Mouse (Mus musculus): ENCODE measurements around the gene Tmem201.
"Not testable (repeated sequence)": the region's sequence is repeated elsewhere in the genome, so short reads cannot be mapped to it uniquely, and the experiment has no call there.

The Tmem201 gene

GRCm38 (mm10) chr4:149737383-149738324 is at the start of gene Tmem201:
Tmem201 (minus strand) TSS chr4:149738044.
- DNase-seq (ENCODE audit: extremely low read depth, low read depth, low spot score): no peak

- DNase-seq (ENCODE audit: extremely low read depth, low read depth, low spot score): no peak
Measured at GRCm38 (mm10) chr4:149784901-149785300, 47.1 kb upstream of the Tmem201 start.

- no peak for DNase-seq (ENCODE audit: extremely low read depth, low read depth, low spot score)
Measured at GRCm38 (mm10) chr4:149784371-149784770, 46.5 kb upstream of the Tmem201 start.

GRCm38 (mm10) chr4:149782975-149783374 is 45.1 kb upstream of the Tmem201 start:
- DNase-seq (ENCODE audit: extremely low read depth, low read depth, low spot score): no peak

GRCm38 (mm10) chr4:149780565-149781356 is 42.9 kb upstream of the Tmem201 start:
- DNase-seq (ENCODE audit: extremely low read depth, low read depth, low spot score): peak; percentile 94

- DNase-seq (ENCODE audit: extremely low read depth, low read depth, low spot score): no peak
Measured at GRCm38 (mm10) chr4:149779966-149780365, 42.1 kb upstream of the Tmem201 start.

- DNase-seq (ENCODE audit: extremely low read depth, low read depth, low spot score): no peak
Measured at GRCm38 (mm10) chr4:149777126-149777525, 39.3 kb upstream of the Tmem201 start.

GRCm38 (mm10) chr4:149775760-149776362 is 38.0 kb upstream of the Tmem201 start:
- DNase-seq (ENCODE audit: extremely low read depth, low read depth, low spot score): peak; percentile 68

GRCm38 (mm10) chr4:149775330-149775729 is 37.5 kb upstream of the Tmem201 start:
- no peak for DNase-seq (ENCODE audit: extremely low read depth, low read depth, low spot score)

- no peak for DNase-seq (ENCODE audit: extremely low read depth, low read depth, low spot score)
Measured at GRCm38 (mm10) chr4:149774094-149774470, 36.2 kb upstream of the Tmem201 start, which contains the start of gene Slc25a33. Slc25a33 (minus strand) TSS chr4:149774277.

- no peak for DNase-seq (ENCODE audit: extremely low read depth, low read depth, low spot score)
Measured at GRCm38 (mm10) chr4:149773408-149774093, 35.7 kb upstream of the Tmem201 start.

- DNase-seq (ENCODE audit: extremely low read depth, low read depth, low spot score): no peak
Measured at GRCm38 (mm10) chr4:149772394-149772793, 34.5 kb upstream of the Tmem201 start.

GRCm38 (mm10) chr4:149765201-149765600 is 27.4 kb upstream of the Tmem201 start:
- DNase-seq (ENCODE audit: extremely low read depth, low read depth, low spot score): no peak

GRCm38 (mm10) chr4:149763335-149763734 is 25.5 kb upstream of the Tmem201 start:
- no peak for DNase-seq (ENCODE audit: extremely low read depth, low read depth, low spot score)

- DNase-seq (ENCODE audit: extremely low read depth, low read depth, low spot score): no peak
Measured at GRCm38 (mm10) chr4:149759517-149759916, 21.7 kb upstream of the Tmem201 start.

- no peak for DNase-seq (ENCODE audit: extremely low read depth, low read depth, low spot score)
Measured at GRCm38 (mm10) chr4:149758423-149758822, 20.6 kb upstream of the Tmem201 start.

GRCm38 (mm10) chr4:149756546-149756945 is 18.7 kb upstream of the Tmem201 start:
- not testable (repeated sequence) for DNase-seq (ENCODE audit: extremely low read depth, low read depth, low spot score)

- no peak for DNase-seq (ENCODE audit: extremely low read depth, low read depth, low spot score)
Measured at GRCm38 (mm10) chr4:149752836-149753235, 15.0 kb upstream of the Tmem201 start.

- DNase-seq (ENCODE audit: extremely low read depth, low read depth, low spot score): no peak
Measured at GRCm38 (mm10) chr4:149752124-149752799, 14.4 kb upstream of the Tmem201 start.

GRCm38 (mm10) chr4:149750671-149751070 is 12.8 kb upstream of the Tmem201 start:
- no peak for DNase-seq (ENCODE audit: extremely low read depth, low read depth, low spot score)
